Mouse (Mus musculus) olfactory bulb, adult 2 months (tissue): Measurements from ENCODE around the gene Zfp39. TPM values are rescaled to one million over a fixed set of nuclear protein-coding genes. Genes with fewer than 3 reads are reported as not detected.
"Not testable (repeated sequence)": the region's sequence is repeated elsewhere in the genome, so short reads cannot be mapped to it uniquely, and the experiment has no call there.

Experiments
- H3K27ac ChIP-seq: fragments of 200-500 bp; 2 replicates; pipeline ENCODE4 v1.5.1; 2012; ENCODE audit warnings: low read depth, low read length; ENCODE audit not compliant: insufficient read depth
- H3K4me1 ChIP-seq: fragments of 200-500 bp; 2 replicates; pipeline ENCODE4 v1.6.1; 2012; ENCODE audit warnings: low read length; ENCODE audit not compliant: control insufficient read depth, insufficient read depth
- H3K4me3 ChIP-seq: fragments of 200-500 bp; 2 replicates; pipeline ENCODE4 v1.5.1; 2012; ENCODE audit warnings: mild to moderate bottlenecking, low read depth, low read length, moderate library complexity; ENCODE audit not compliant: insufficient read depth
- CTCF ChIP-seq: fragments of 200-500 bp; IDR thresholded peaks from 2 replicates; pipeline ENCODE4 v1.5.1; 2012; ENCODE audit warnings: low read depth, mild to moderate bottlenecking, low read length, moderate library complexity; ENCODE audit not compliant: insufficient read depth
- POLR2A ChIP-seq: fragments of 200-500 bp; IDR thresholded peaks from 2 replicates; pipeline ENCODE4 v1.6.1; 2012; ENCODE audit warnings: mild to moderate bottlenecking, low read depth, low read length, moderate library complexity; ENCODE audit not compliant: insufficient read depth
- WGBS: fragments of 180-500 bp; shearing (Covaris S2); methylation state at CpG from one replicate; pipeline ENCODE4 v1.1.7; 2018; 5-methylcytosine and 5-hydroxymethylcytosine counted together
- polyA plus RNA-seq: library from polyadenylated mRNA; stranded (reverse); fragments of >200 nt; gene quantifications from 2 replicates; pipeline ENCODE4 v1.2.4, GENCODE M21; 2012; ENCODE audit warnings: low replicate concordance; ENCODE audit not compliant: missing spikeins, insufficient read depth, insufficient read length

Zfp39 gene
- polyA plus RNA-seq, 1 experiment: not detected

GRCm38 (mm10) chr11:58860744-58861143, 43.3 kb downstream of the Zfp39 start:
- 94% methylated on average over 8 of the region's 8 CpGs for WGBS
- H3K27ac ChIP-seq: no peak overlapping the region
- TF ChIP-seq CTCF: no peak
- no peak for TF ChIP-seq POLR2A
- no peak overlapping the region for H3K4me3 ChIP-seq
- no peaks in the 10 kb centered on the region for H3K4me1 ChIP-seq

- H3K4me3 ChIP-seq: no peak overlapping the region
- WGBS: 42% methylated on average over 2 of the region's 2 CpGs
Observed at GRCm38 (mm10) chr11:58849731-58850130, 54.3 kb downstream of the Zfp39 start.

DNA sequence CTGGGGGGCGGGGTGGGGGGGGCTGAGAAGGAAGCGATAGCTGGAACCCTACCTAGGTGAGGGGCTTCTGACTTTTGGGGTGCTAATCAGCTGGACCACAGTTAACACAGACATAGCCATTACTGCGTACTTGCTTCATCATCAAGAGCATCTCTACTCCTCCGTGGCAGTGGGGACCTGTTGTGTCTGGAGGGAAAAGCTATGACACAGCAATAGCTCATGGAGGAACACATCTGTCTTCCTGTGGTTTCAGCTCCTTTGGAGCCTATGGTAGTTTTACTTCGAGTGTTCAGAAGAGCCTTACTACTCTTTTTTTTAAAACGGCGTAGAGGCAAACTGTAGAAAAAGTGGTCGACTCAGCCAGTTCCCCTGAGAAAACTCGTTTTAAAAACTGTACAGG, 56.4 kb downstream of the Zfp39 start:
- peaks cover 3% of the 10 kb centered on the region; the same call in 1 of the 2 replicates for H3K4me1 ChIP-seq
- TF ChIP-seq POLR2A: no peak
- no peak for TF ChIP-seq CTCF
- 33% methylated on average over 9 of the region's 9 CpGs for whole genome bisulfite sequencing
- peak overlapping the region; percentile 79 for H3K4me3 ChIP-seq
- H3K27ac ChIP-seq: no peak overlapping the region

More at GRCm38 (mm10) chr11:58849731-58850130, 54.3 kb downstream of the Zfp39 start:
- TF ChIP-seq CTCF: no peak
- TF ChIP-seq POLR2A: no peak
- Histone ChIP-seq H3K4me1 (peaks cover 3% of the 10 kb centered on the region; the same call in 1 of the 2 replicates), H3K27ac (no peak overlapping the region)

DNA sequence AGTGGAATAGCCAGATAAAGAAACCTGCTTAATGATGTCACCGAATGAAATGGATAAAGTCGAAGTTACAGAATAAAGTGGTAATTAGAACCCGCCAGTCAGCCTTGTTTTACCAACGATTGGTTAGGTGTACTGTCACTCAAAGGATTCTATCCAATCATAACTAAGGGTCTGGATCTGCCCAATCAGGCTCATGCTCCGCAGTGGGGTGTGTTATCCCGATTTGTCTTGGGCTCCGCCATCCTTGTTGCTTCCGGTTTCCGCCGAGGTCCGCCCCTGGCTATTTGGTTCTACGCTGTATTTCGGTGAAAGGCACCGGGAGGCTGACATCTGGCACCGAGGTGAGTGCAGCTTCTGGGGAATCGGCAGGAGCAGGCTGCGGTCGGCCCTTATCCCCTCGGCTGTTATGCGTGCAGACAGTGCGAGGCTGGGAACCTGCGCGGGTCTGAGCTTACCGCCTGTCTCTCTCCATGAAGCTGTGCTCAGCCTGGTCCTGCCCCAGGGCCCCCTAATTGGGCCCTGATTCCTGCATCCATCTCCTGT, 57.0 kb downstream of the Zfp39 start, which contains the start of gene Gm12258:
Gene Gm12258, plus strand, starts transcription at position 240 of the 543 bp plus-strand sequence.
- TF ChIP-seq POLR2A (peak; percentile 57; the same call in 1 of the 2 replicates), CTCF (no peak)
- Histone ChIP-seq H3K4me1 (peaks cover 3% of the 10 kb centered on the region; the same call in 1 of the 2 replicates), H3K27ac (peak within 1 kb of the TSS; percentile 73), H3K4me3 (peak within 1 kb of the TSS; percentile 79)
- under 1% methylated on average over 24 of the region's 24 CpGs for WGBS

DNA sequence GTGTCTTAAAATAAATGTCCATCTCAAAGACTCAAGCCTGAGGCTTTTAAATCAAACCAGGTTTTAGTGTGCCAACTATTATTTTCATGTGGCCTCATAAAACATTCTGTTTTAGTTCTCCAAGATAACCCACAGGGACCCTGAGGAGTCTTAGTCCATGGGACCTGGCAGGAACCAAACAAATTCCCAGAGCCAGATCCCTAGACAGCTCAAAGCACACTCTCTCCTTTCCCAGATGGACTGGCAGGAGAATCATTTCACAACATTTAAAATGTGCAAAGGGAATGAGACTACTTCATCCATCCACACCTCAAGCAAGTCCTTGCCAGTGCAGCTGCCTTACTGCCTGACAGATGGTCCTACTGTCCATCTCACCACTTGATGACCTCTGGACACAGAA, 65.1 kb downstream of the Zfp39 start, which contains the start of gene Olfr311:
Gene Olfr311, plus strand, starts transcription at position 301 of the 400 bp plus-strand sequence.
- not testable (repeated sequence) for H3K4me3 ChIP-seq, H3K4me1 ChIP-seq, H3K27ac ChIP-seq

Other genes with a start within 250 kb of the Zfp39 start
- gene Olfr322, start 245.4 kb downstream of the Zfp39 start, polyA plus RNA-seq: not detected in 2 replicates
- not detected in 2 replicates for gene Olfr320, start 223.1 kb downstream of the Zfp39 start, polyA plus RNA-seq
- gene Olfr319, start 205.1 kb downstream of the Zfp39 start, polyA plus RNA-seq: not detected in 2 replicates
- not detected in 2 replicates for gene Olfr318, start 180.2 kb downstream of the Zfp39 start, polyA plus RNA-seq
- not detected in 2 replicates for gene Olfr317, start 165.0 kb downstream of the Zfp39 start, polyA plus RNA-seq
- gene Olfr316, start 151.5 kb downstream of the Zfp39 start, polyA plus RNA-seq: not detected in 2 replicates
- not detected in 2 replicates for gene Olfr315, start 131.0 kb downstream of the Zfp39 start, polyA plus RNA-seq
- gene Olfr314, start 121.3 kb downstream of the Zfp39 start, polyA plus RNA-seq: not detected in 2 replicates
- not detected in 2 replicates for gene Fam183b, start 102.3 kb downstream of the Zfp39 start, polyA plus RNA-seq
- gene Olfr313, start 89.2 kb downstream of the Zfp39 start, polyA plus RNA-seq: not detected in 2 replicates
- not detected in 2 replicates for gene Olfr312, start 75.0 kb downstream of the Zfp39 start, polyA plus RNA-seq
- gene Olfr311, start 65.0 kb downstream of the Zfp39 start, polyA plus RNA-seq: not detected in 2 replicates
- gene Gm12258, start 57.1 kb downstream of the Zfp39 start, polyA plus RNA-seq: not detected in 2 replicates
- gene 2810021J22Rik, start 37.0 kb downstream of the Zfp39 start, polyA plus RNA-seq: not detected in 2 replicates
- gene Btnl10, start 13.7 kb upstream of the Zfp39 start, polyA plus RNA-seq: not detected in 2 replicates
- gene Rnf187, start 34.7 kb upstream of the Zfp39 start, polyA plus RNA-seq: not detected in 2 replicates
- gene Hist3h2ba, start 44.7 kb upstream of the Zfp39 start, polyA plus RNA-seq: not detected in 2 replicates
- gene Hist3h2a, start 50.5 kb upstream of the Zfp39 start, polyA plus RNA-seq: not detected in 2 replicates
- not detected in 2 replicates for gene Trim17, start 50.5 kb upstream of the Zfp39 start, polyA plus RNA-seq
- gene Trim11, start 73.9 kb upstream of the Zfp39 start, polyA plus RNA-seq: not detected in 2 replicates
- not detected in 2 replicates for gene Obscn, start 232.2 kb upstream of the Zfp39 start, polyA plus RNA-seq